Mouse (Mus musculus): ENCODE measurements around the gene Dlg2.

- TF ChIP-seq CTCF (conservative IDR thresholded peaks at IDR 0.05; ENCODE audit: low read length) (no peak), NANOG (IDR thresholded peaks at IDR 0.05; ENCODE audit: borderline replicate concordance, low read length) (no peak), POU5F1 (IDR thresholded peaks at IDR 0.05; ENCODE audit: borderline replicate concordance, low read length) (no peak)
These were observed 958.3 kb downstream of the Dlg2 start for GRCm38 (mm10) chr7:91434739-91435138.
